Mouse (Mus musculus) limb, embryonic 11.5 days (tissue): ENCODE measurements around the gene Cpsf7. TPM values are rescaled to one million over a fixed set of nuclear protein-coding genes. Genes with fewer than 3 reads are reported as not detected.
"Not testable (repeated sequence)": the region's sequence is repeated elsewhere in the genome, so short reads cannot be mapped to it uniquely, and the experiment has no call there.

ENCODE experiments used
- ATAC-seq: fragments of 200-750 bp; cut with Nextera tagmentation; 2 replicates; pipeline ENCODE4 v1.8.0; 2017; ENCODE audit warnings: low read depth; ENCODE audit not compliant: insufficient number of reproducible peaks, low FRiP score, low TSS enrichment
- DNase-seq: peaks from one replicate; pipeline ENCODE4 v3.0.0-alpha.2; 2015; ENCODE audit warnings: low spot score
- H3K27ac ChIP-seq: fragments of 300-500 bp; sonication (generic); replicated peaks from 2 replicates; pipeline ENCODE4 v1.5.1; 2014; ENCODE audit warnings: low read depth, mild to moderate bottlenecking, low read length
- H3K27me3 ChIP-seq: fragments of 300-500 bp; sonication (generic); 2 replicates; pipeline ENCODE4 v1.6.1; 2014; ENCODE audit warnings: mild to moderate bottlenecking, low read length, mixed read lengths; ENCODE audit not compliant: control insufficient read depth, insufficient read depth
- H3K36me3 ChIP-seq: fragments of 300-500 bp; sonication (generic); 2 replicates; pipeline ENCODE4 v1.6.1; 2014; ENCODE audit warnings: mild to moderate bottlenecking, low read length, moderate library complexity, mixed read lengths; ENCODE audit not compliant: control insufficient read depth, insufficient read depth
- H3K4me1 ChIP-seq: fragments of 300-500 bp; sonication (generic); 2 replicates; pipeline ENCODE4 v1.6.1; 2014; ENCODE audit warnings: low read length, mixed read lengths; ENCODE audit not compliant: control insufficient read depth, insufficient read depth
- H3K4me2 ChIP-seq: fragments of 300-500 bp; sonication (generic); 2 replicates; pipeline ENCODE4 v1.6.1; 2014; ENCODE audit warnings: low read depth, mild to moderate bottlenecking, moderate library complexity; ENCODE audit not compliant: severe bottlenecking
- H3K4me3 ChIP-seq: fragments of 300-500 bp; sonication (generic); 2 replicates; pipeline ENCODE4 v1.5.1; 2014; ENCODE audit warnings: low read depth, low read length
- H3K9ac ChIP-seq: fragments of 300-500 bp; sonication (generic); 2 replicates; pipeline ENCODE4 v1.6.1; 2014; ENCODE audit warnings: mild to moderate bottlenecking, low read length
- H3K9me3 ChIP-seq: fragments of 300-500 bp; sonication (generic); 2 replicates; pipeline ENCODE4 v1.6.1; 2016; ENCODE audit warnings: low read length; ENCODE audit not compliant: control insufficient read depth
- WGBS: fragments of 180-500 bp; shearing (Covaris S2); extraction: QIAGEN DNeasy Blood & Tissue Kit; methylation state at CpG from one replicate; pipeline ENCODE4 v1.1.7; 2014; 5-methylcytosine and 5-hydroxymethylcytosine counted together
- polyA plus RNA-seq: library from polyadenylated mRNA; unstranded; fragments of >200 nt; fragmentation: Nextera tagmentation; extraction: Ambion mirVana; gene quantifications from 2 replicates; pipeline ENCODE4 v1.2.1, GENCODE M21; 2014

The Cpsf7 gene
- polyA plus RNA-seq, 1 experiment from 2014 or later = 62.2 TPM

DNA sequence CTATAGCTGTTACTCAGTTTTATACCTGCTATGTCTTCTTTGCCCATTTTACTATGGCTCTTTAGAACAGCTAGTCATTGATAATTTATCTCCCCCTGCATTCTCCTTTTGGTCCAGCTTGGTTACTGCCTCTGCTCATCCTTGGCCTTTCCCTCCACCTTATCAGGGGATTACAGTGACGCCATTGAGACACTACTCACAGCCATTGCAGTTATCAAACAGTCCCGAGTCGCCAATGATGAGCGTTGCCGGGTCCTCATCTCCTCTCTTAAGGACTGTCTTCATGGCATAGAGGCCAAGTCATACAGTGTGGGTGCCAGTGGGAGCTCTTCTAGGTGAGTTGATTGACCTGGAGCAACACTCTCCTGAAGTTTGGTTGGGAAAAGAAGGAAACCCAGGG lies 14.4 kb downstream of the Cpsf7 start:
- H3K27me3 ChIP-seq = no peaks in the 10 kb centered on the region
- no peaks in the 10 kb centered on the region for H3K4me1 ChIP-seq
- no peak overlapping the region for H3K4me3 ChIP-seq
- H3K27ac ChIP-seq = no peak overlapping the region
- DNase-seq (no peak), ATAC-seq (no peak)
- peaks cover 27% of the 10 kb centered on the region for H3K36me3 ChIP-seq
- H3K9me3 ChIP-seq = no peaks in the 10 kb centered on the region
- H3K4me2 ChIP-seq = no peak overlapping the region
- 92% methylated on average over 5 of the region's 5 CpGs for WGBS
- H3K9ac ChIP-seq = no peak overlapping the region

- H3K9ac ChIP-seq = peak within 1 kb of the TSS; percentile 57
- H3K27ac ChIP-seq = 0 out of 2 replicates have a peak within 1 kb of the TSS, but pooled peaks have one; percentile 39
- H3K36me3 ChIP-seq = peaks cover 6% of the 10 kb centered on the region; the same call in 1 of the 2 replicates
- H3K4me1 ChIP-seq = peaks cover 3% of the 10 kb centered on the region; the same call in 1 of the 2 replicates
- DNase-seq (peak; percentile 86), ATAC-seq (peak; percentile 98)
- peak within 1 kb of the TSS; percentile 55 for H3K4me3 ChIP-seq
- 2% methylated on average over 43 of the region's 43 CpGs for WGBS
- H3K27me3 ChIP-seq = no peaks in the 10 kb centered on the region
- H3K9me3 ChIP-seq = no peaks in the 10 kb centered on the region
- peak within 1 kb of the TSS; percentile 66 for H3K4me2 ChIP-seq
Measured at GRCm38 (mm10) chr19:10555624-10556510, 30.8 kb downstream of the Cpsf7 start, which contains the start of gene Tmem216. Gene Tmem216 (minus strand): TSS chr19:10556238.

- H3K4me3 ChIP-seq = no peak overlapping the region
- H3K27me3 ChIP-seq = no peaks in the 10 kb centered on the region
- no peaks in the 10 kb centered on the region for H3K9me3 ChIP-seq
- peaks cover 3% of the 10 kb centered on the region; the same call in 1 of the 2 replicates for H3K4me1 ChIP-seq
- ATAC-seq = no peak
- no peak overlapping the region for H3K27ac ChIP-seq
- 86% methylated on average over 2 of the region's 2 CpGs for WGBS
- no peaks in the 10 kb centered on the region for H3K36me3 ChIP-seq
- H3K4me2 ChIP-seq = no peak overlapping the region
- H3K9ac ChIP-seq = no peak overlapping the region
- DNase-seq = no peak
Measured at GRCm38 (mm10) chr19:10557001-10557400, 31.9 kb downstream of the Cpsf7 start.

- no peak overlapping the region for H3K4me2 ChIP-seq
- no peak for DNase-seq
- H3K36me3 ChIP-seq = no peaks in the 10 kb centered on the region
- H3K9me3 ChIP-seq = no peaks in the 10 kb centered on the region
- H3K4me1 ChIP-seq = peaks cover 3% of the 10 kb centered on the region; the same call in 1 of the 2 replicates
- H3K27ac ChIP-seq = no peak overlapping the region
- no peaks in the 10 kb centered on the region for H3K27me3 ChIP-seq
- WGBS = 79% methylated on average over 2 of the region's 2 CpGs
- no peak overlapping the region for H3K9ac ChIP-seq
- ATAC-seq = no peak
- no peak overlapping the region for H3K4me3 ChIP-seq
Measured at GRCm38 (mm10) chr19:10557430-10557829, 32.4 kb downstream of the Cpsf7 start.

DNA sequence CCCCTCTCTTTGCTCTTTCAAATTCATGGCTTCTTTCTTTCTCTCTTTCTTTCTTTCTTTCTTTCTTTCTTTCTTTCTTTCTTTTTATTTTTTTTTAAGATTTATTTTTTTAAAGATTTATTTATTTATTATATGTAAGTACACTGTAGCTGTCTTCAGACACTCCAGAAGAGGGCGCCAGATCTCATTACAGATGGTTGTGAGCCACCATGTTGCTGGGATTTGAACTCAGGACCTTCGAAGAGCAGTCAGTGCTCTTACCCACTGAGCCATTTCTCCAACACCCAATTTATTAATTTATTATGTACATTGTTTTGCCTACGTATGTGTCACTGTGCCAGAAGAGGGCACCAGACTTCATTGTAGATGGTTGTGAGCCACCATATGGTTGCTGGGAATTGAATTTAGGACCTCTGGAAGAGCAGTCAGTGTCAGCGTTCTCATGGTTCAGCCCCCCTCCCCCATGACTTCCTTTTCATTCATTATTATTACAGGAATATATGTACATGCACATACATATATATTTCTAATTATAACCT lies 32.8 kb downstream of the Cpsf7 start:
- not testable (repeated sequence) for H3K27ac ChIP-seq, H3K9ac ChIP-seq, H3K36me3 ChIP-seq, ATAC-seq, H3K9me3 ChIP-seq, H3K4me2 ChIP-seq, H3K4me3 ChIP-seq, DNase-seq, H3K4me1 ChIP-seq, H3K27me3 ChIP-seq
- 70% methylated on average over 4 of the region's 4 CpGs for WGBS

- Histone ChIP-seq H3K4me3 (no peak overlapping the region), H3K4me2 (no peak overlapping the region), H3K9me3 (no peaks in the 10 kb centered on the region), H3K27ac (no peak overlapping the region), H3K27me3 (no peaks in the 10 kb centered on the region), H3K36me3 (no peaks in the 10 kb centered on the region), H3K9ac (no peak overlapping the region), H3K4me1 (peaks cover 3% of the 10 kb centered on the region; the same call in 1 of the 2 replicates)
- WGBS = 29% methylated on average over 5 of the region's 5 CpGs
- DNase-seq (no peak), ATAC-seq (no peak)
Measured at GRCm38 (mm10) chr19:10560108-10560507, 35.0 kb downstream of the Cpsf7 start.

GRCm38 (mm10) chr19:10561558-10562314 lies 36.7 kb downstream of the Cpsf7 start:
- Histone ChIP-seq H3K27me3 (no peaks in the 10 kb centered on the region), H3K9ac (no peak overlapping the region), H3K9me3 (no peaks in the 10 kb centered on the region), H3K36me3 (no peaks in the 10 kb centered on the region), H3K4me3 (no peak overlapping the region), H3K27ac (no peak overlapping the region), H3K4me1 (no peaks in the 10 kb centered on the region), H3K4me2 (no peak overlapping the region)
- ATAC-seq (no peak), DNase-seq (no peak)
- 65% methylated on average over 6 of the region's 6 CpGs for WGBS

- Histone ChIP-seq H3K4me1 (no peaks in the 10 kb centered on the region), H3K27ac (no peak overlapping the region), H3K36me3 (no peaks in the 10 kb centered on the region), H3K4me3 (no peak overlapping the region), H3K4me2 (no peak overlapping the region), H3K27me3 (no peaks in the 10 kb centered on the region), H3K9ac (no peak overlapping the region), H3K9me3 (no peaks in the 10 kb centered on the region)
- ATAC-seq (no peak), DNase-seq (no peak)
- 68% methylated on average over 5 of the region's 5 CpGs for WGBS
Measured at GRCm38 (mm10) chr19:10562351-10562750, 37.3 kb downstream of the Cpsf7 start.
